Mouse (Mus musculus) inflammation-experienced regulatory T-cells, adult 6 months (primary cell): ENCODE results near the gene Spdye4c. TPM values are rescaled to one million over a fixed set of nuclear protein-coding genes. Genes with fewer than 3 reads are reported as not detected.

Experiments
- ATAC-seq: one replicate; pipeline ENCODE4 v1.8.0; 2017
- polyA plus RNA-seq, 3 experiments: library from polyadenylated mRNA; unstranded; fragments of 100-300 nt; shearing (Covaris generic); gene quantifications; one replicate each; pipeline ENCODE4 v1.2.1; 2017

Spdye4c gene
- polyA plus RNA-seq, result not detected

DNA sequence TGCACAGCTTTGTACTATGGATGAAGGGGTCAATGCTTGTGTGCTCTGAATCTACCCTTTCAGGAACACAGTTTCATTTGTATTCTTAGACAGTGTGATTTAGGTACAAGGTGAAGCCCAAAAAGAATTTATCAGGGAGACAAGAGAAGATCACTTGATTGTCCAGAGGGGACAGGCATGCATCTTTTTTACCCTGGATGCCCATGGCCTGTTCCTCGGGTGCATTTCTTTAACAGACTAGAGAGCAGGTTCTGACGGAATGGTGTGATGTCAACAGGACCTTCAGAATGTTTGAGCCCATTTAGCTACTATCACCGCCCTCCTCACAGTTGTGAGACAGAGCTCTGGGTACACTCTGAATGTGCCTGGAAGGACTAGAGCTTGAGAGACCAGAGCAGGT lies at the start of gene Spdye4c:
Gene Spdye4c (plus strand): TSS at position 301 of the 400 bp plus-strand sequence.
- no peak for ATAC-seq

DNA sequence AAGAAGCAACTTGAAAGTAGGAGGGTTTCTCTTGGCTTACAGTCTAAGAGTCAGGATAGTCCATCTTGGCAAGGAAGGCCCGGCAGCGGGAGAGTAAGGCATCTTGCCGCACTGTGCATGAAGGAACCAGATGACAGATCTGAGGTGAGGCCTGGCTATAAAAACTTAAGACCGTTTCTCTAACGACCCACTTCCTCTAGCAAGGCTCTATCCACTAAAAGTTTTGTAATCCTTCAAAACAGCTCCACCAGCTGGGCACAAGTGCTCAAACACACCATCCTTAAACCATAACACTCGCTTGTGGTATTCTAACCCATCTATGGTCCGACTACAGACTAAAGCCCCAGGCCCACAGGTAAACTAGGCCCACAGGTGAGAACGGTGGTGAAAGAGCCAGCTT lies 47.5 kb upstream of the Spdye4c start:
- ATAC-seq, result no peak

DNA sequence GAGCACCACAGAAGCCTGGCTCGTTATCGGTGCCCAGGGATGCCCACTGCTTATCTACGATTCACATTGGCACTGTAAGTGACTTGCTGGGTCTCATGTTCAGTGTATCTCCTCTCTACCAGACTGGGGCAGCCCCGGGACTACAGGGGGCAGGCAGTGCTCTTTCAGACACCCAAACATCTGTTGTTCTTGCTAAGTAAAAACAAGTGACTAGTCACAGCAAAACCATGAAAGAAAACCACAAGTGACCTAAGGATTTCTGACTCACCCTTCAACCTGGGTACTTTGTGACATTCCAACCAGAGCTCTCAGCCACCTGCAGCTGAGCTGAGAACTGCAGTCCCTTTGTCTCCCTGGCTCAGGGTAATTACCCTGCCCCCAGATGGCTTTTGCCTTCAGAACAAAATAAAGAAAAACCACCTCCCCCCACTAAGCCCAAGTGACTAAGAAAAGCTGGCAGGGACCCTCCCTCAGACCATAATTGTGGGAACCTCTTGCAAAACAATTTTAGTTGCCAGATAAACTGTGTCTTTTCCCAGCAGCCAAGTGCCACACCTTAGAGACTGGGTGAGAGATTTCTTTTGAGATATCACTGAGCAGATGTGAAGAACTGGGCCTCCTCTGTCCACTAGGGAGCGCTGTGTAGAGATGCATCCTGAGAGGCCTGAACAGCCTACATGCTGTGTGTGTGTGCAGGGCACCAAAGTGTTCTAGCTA lies 46.4 kb upstream of the Spdye4c start:
- ATAC-seq, result peak; percentile 52

DNA sequence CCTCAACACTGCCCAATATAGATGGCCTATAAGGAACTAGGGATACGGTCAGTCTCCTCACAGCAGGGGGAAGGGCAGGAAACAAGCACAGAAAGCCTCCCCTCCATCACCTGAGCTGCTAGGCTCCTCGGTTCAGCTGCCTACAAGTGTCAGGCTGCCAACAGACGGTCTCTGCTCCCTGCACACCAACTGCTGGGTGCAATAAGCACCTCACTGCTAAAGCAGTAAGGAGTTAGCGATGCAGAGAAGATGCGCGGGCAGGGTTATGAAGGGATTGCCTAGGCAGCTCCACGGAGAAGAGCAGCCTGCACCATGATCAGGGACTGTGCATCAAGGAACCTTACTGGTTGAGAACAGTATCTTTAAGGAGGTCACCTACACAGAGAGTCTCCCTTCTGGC lies 45.6 kb upstream of the Spdye4c start:
- no peak for ATAC-seq

DNA sequence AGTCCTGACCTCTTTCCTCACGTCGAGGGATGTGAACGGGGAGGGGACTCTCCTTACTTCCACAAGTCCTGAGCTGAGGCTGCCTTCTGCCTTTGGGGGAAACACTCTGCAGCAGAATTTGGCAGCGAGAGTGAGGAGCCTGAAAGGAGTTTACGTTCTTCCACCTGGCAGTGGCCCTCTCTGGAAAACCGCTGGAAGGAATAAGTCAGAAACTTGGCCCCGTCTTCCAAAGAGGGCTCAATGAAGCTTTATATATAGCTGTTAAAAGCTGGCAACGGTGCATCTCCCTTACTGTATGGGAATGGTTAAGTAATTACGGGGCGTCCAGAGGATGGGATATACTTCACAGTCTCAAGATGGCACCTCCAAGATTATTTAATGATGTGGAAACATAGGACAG lies 43.9 kb upstream of the Spdye4c start:
- no peak for ATAC-seq

DNA sequence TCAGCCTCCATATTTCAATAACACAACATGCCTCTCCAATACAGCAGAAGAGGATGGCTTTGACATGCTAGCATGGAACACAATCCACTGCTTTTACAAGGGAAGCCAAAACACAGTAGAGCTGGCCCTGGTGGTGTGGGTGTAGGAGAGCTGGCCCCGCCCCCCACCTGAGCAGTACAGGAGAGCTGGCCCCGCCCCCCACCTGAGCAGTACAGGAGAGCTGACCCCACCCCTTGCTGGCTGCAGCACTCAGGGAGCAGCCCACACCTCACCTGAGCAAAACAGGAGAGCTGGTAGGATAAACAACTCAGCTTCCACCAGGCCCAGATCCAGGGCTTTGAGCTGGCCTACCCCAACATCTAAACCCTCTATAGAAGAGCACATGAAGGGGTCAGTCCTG lies 42.7 kb upstream of the Spdye4c start:
- ATAC-seq, result no peak

DNA sequence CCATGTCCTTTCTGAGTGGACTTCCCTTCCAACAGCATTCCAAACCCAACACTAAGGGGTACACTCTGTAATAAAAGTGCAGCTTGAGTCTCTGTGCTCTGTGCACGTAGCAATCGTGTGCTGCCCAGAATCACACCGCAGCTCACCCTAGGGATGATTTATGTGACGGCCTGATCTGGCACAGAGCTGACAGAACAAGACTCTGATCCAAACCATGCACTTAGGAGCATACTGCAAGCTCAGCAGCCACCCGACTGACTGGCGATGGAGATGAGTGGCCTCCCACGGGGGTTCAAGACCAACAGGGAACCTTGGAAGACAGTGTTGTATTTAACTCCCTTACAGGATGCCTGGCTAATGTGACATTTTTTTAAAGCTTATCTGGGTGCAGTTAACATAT lies 41.4 kb upstream of the Spdye4c start:
- no peak for ATAC-seq

DNA sequence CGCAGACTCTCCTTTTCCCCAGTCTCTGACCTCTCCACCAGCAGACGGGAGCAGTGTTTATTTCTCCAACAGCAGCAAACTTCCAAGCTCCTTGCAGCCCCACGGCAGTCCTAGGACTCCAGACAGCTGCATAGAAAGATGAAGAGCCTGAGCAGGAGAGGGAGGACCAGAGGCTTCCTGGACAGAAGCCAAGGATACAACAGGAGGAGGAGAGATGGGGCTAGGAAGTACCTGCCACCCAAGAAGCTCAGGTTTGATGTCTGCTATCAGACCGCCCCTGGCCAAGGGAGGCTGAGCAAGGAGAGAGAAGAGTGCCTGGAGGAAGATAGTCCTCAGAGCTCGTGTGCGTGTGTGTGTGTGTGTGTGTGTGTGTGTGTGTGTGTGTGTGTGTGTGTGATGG lies 41.0 kb upstream of the Spdye4c start:
- no peak for ATAC-seq

DNA sequence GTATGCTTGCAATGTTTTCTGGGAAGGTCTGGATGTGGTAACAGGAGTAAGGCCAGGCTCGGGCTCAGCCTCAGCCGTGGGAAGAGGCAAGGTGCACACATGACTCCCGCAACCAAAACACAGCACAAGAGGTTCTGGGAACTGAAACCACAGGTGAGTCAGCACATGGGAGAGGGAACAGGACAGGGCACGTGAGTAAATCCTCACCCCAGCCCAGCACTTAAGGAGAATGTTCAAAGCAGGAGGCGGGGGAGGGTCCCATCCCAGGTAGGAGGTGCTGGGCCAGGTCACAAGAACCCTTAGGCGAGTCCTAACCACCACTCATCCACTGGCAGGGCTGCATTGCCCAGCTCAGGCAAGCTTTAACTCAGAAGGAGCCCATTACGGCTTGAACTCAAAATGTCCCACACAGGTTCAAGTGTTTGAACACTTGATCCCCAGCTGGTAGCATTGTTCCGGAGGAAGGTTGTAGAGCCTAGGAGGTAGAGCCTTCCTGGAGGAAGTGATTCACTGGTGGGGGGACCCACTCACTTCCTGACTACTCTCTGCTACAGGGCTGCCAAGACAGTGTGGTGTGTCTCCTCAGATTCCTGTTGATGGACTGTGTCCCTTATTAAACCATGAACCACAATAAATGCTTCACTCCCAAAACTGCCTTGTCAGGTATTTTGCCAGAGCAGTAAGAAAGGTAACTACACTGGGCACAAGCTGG lies 38.8 kb upstream of the Spdye4c start:
- ATAC-seq, result no peak

DNA sequence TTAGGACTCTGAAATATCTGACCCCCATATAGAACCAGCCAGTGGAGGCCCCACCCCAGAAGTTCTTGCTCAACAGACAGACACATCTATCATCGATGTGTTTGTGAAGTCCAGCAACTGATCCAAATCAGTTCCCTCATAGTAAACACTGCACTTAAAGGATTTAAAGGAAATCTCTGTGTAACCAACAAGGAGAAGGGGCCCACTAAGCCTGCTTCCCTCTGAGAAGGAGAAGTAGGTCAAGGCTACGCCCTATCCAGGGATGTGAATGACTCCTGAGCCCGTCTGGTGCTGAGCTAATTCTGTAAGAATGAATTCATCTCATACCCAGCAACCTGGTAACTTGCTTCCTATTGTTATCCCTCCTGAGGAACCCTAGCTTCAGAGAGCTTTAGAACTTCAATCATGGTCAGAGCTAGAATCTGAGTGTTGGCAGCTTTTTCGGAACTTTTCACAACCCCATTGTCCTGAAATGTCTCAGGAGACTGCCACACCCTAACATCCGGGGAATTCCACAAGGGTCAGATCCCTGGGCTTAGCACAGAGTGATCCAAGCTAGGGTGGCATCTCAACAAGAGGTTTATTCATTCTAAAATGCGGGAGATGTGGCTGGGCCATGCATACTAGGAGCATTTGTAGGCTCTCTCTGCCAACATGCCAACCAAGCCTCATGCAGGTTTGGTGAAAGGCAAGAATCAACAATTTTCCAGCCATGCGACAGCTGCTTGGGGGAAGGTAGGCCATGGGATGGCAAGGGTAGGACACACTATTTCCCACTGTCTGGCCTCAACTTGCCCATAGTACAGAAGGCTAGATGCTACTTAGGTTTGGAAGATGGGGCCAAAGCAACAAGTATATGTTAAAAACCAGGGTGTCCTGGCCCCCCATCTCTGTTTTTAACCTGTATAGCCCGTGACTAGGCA lies 38.0 kb upstream of the Spdye4c start:
- ATAC-seq, result no peak

DNA sequence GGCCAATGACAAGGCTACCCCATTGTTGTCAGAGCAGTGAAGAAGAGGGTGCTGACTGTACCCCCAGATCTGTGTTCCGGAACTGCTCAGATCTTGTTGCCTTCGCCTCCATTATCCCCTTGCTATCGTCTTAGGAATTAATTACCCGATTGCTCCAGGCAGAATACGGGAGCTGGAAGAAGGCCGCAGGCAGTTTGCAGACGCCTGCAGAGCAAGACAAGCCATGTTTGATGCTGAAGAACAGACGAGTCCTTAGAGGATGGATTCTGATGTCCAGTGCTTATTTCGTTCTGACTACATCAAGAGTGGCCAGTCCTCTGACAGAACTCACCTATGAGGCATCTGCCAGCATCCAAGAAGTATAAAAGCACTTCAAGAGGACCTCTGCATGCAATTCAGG lies 35.9 kb upstream of the Spdye4c start:
- no peak for ATAC-seq

DNA sequence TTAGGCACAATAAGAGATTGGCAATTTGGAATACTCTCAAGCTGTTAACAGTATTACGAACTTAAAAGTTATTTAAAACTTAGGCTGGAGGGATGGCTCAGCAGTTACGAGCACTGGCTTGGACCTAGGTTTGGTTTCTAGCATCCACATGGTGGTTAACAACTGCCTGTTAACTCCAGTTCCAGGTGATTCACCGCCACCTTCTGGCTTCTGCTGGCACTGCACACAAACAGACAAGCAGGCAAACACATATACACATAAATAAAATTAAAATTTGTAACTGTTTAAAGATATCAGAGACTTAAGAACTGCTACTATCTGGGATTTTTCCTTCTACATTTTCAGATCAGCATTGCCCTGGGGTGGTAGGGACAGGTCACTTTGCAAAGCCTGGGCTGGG lies 26.8 kb upstream of the Spdye4c start:
- no peak for ATAC-seq

DNA sequence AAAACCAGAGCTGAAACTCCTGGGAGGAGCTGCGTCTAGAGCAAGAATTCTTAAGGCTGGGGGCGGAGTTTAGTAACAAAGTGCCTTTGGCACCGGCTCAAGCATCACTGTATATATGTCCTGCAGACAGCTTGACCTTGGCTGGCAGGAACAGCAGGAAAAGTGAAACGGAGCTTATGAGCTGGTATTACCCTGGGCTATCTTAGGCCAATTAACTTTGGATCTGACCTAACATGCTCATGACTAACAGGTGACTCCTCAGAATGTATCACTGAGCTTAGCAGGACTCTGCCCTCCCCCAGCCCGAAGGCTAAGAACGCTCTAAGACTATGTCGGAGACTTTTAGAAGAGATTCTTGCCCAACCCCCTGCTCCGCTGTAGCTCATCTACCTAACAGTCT lies 25.1 kb upstream of the Spdye4c start:
- no peak for ATAC-seq

DNA sequence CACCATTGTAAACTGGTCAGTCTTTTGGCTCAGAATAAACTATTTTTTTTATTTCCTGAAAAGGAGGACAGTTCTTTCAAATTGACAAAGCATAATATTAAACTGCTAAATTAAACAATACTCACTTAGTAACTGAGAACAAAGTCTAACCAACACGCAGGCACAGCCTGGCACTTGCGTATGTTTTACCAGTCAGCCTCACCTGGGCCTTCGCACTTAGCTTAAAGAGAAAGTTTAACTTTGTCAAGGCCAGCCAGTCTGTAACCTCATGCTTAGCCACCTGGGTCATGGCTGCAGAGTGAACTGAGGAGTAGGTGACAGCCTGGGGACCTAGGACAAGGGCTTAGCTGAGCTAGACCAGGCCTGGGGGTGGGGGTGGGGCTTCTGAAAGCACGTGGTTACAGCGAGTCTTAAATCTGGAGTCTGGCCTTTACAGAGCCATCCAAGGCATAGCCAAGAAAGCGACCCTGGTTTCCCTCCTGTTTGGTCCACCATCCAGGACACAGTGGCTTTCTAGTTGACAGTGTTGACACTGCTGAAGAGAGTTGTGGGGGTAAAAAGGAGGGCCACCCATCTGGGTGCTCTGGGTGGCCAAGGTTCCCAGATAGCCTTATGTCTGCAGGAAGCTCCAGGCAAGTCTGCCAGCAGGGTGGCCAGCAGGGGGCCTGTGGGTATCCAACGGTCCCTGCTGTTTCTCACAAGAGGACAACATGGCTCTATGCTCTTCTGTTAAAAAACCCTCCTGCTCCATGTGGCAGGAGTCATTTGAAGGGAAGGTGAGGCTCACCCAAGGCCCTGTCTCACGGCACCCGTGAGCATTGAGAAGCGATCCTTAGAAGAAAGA lies 24.5 kb upstream of the Spdye4c start:
- ATAC-seq, result no peak

DNA sequence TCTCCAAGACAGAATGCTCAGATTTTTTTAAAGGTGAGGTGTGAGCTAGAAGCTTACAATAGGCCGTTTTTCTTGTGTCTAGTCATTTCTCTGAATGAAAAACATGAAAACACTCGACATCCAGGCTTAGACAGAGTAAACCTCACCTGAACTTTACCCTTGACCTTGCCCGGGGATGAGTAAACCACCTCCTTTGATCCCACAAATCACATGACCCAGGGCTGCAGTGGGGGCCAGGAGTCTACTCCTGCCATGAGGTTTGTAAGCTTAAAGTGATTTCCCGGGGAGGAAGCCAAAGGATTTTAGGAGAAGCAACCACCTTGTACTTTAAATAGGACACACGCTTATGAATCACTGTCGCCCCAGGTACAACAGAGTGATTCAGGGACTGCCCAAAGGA lies 23.0 kb upstream of the Spdye4c start:
- ATAC-seq, result no peak

DNA sequence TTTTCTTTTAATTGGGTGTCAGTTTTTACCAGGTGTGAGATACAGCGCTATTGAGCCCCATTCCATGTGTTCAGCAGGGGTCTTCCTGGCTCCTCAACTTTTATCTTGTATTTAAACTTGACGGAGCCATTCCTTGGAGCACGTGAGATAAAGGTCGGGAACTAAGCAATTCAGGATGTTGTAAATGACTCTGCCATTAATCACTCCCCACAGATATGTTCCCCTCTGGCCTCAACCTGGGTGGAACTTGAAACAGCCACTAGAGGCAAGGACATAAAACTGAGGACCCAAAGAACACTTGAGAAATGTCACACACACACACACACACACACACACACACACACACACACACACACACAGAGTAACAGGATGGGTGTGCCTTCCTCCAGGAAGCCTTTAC lies 22.5 kb upstream of the Spdye4c start:
- ATAC-seq, result no peak

DNA sequence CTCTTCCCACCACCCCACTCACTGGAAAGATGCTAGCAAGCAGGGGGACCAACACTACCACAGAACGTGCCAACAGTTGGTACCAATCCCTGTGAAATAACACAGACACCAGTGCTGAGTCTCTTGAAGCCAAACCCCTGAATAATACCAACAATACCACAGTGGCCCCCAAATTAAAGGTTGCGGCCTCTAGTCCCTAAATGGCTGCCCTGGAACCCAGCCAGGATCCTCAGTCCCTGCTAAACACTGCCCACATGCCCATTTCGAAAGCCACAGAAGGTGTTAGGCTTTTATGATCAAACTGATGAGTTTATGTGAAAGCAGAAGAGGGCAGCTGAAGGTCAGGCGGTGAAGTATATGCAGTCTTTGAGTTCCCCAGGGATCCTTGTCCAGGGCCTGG lies 20.0 kb upstream of the Spdye4c start:
- no peak for ATAC-seq

DNA sequence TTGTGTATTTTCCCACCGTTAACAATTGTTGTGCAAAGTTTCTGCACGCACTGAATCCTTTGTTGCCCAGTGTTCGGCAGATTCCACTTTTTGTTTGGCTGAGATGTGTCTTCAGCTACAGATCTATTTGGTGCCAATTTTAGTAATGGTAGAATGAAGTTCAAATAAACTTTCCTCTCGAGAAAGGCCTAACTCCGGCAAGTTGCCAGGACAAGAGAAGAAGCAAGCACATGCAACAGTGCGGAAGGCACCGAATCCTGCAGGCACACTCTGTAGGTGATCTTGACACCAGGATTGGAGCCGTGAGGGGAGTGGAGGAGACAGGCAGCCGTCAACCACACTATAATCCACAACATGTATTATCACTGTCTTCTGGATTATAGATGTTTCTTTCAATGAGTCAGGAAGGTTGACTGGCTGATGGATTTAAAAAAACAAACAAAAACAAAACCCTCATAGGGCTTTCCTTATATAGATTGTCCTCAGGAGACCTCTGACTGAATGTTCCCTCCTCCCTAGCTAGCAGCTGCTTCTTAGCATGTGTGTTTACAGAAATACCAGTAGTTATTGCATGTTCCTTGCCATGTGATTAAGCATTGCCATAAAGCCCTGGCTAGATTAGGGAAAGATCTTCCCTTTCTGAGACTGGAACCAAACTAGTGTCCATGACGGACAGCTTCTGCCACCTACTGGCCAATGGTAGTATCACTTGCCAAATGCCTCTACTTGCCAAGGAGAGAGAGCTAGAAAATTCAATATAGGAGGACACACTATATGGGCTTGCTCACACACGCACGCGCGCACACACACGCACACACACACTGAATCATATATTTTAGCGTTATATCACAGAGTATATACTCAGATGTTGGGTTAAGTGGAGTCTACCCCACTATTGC lies 18.0 kb upstream of the Spdye4c start:
- peak; percentile 65 for ATAC-seq

DNA sequence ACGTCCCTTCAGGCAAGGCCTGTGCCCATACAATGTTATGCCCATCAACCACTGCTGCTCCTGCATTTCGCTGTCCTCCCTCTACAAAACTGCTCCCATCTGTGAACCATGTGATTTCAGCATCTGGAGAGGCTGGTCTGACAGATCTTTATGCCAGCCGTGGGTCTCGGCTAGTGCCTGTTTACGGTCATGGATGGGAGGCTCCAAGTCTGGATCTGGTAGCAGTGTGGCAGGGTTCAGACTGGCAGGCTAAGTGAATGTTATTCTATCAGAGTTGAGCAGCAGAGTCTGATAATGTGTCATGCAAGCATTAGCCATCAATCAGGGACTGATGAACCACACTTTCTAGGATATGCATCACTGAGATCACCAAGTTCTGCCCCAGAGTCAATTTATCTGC lies 8.1 kb upstream of the Spdye4c start:
- ATAC-seq, result no peak

DNA sequence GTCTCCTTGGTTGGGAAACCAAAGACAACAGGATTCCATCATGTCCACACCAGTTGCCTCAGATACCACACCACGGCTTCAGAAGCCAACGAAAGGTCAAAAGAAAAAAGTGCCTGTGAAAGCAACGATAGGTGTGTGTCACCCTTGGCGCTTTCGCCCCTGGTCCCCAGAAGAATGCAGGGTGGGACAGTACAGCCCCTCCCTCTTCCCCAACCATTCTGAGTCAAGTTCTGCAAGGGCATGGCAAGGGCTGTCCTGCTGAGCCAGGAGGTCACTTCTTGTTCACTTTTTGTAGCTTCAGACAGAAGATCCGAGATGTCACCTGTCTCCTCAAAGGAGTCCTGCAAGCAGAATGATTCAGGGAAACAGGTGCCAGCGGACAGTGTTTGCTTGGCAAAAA lies 1.3 kb downstream of the Spdye4c start:
- no peak for ATAC-seq

DNA sequence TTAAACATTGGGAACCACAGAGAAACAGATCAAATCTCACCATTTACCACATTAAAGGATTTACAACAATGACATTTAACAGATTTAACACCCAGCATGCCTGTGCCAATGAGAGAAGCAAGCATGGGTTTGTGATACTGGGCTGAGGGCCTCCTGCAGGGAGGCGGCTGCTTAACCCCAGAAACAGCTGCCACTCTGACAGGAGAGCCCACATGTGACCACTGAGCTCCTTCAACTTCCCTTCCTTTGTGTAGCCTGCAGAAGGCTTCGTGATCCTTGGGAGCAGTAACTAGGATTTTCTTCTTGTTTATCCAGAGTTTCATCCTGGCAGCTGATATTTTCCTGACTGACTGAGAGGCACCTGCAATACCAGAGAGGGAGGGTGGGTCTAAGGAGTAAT lies 10.5 kb downstream of the Spdye4c start:
- ATAC-seq, result no peak
